Mouse (Mus musculus): Measurements from ENCODE around the gene Xlr4a.

- TF ChIP-seq CTCF (IDR thresholded peaks at IDR 0.05; ENCODE audit: low read depth) (no peak), EP300 (IDR thresholded peaks at IDR 0.05; ENCODE audit: low read depth) (no peak)
These were observed 20.8 kb downstream of the Xlr4a start for GRCm38 (mm10) chrX:73061528-73061927.

Data from heart, postnatal 0 days (tissue).